Mouse (Mus musculus) cerebellum, adult 8-10 months (tissue): ENCODE data around the gene Ruvbl1.

Source experiments
- DNase-seq: peaks from one replicate; pipeline ENCODE4 v3.0.0; 2022

Ruvbl1 gene

GRCm38 (mm10) chr6:88499481-88500404, 34.5 kb downstream of the Ruvbl1 start:
- DNase-seq, result peak; percentile 77

DNA sequence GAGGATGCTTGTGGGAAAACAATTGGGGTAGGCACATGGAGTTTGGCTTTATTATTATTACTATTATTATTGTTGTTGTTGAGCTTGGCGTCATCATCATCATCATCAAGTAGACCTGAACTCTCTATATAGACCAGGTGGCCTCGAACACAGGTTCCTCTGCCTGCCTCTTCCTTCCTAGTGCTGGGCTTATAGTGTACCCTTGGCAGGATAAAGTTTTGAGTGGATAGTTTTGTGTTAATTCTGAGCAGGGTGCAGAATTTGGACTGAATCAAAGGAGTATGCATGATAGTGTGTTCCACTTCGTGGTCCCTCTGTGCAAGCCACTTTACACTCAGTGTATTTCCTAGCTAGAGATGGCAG, 35.2 kb downstream of the Ruvbl1 start:
- DNase-seq, result no peak

GRCm38 (mm10) chr6:88502030-88502970, 37.1 kb downstream of the Ruvbl1 start:
- DNase-seq, result no peak

DNA sequence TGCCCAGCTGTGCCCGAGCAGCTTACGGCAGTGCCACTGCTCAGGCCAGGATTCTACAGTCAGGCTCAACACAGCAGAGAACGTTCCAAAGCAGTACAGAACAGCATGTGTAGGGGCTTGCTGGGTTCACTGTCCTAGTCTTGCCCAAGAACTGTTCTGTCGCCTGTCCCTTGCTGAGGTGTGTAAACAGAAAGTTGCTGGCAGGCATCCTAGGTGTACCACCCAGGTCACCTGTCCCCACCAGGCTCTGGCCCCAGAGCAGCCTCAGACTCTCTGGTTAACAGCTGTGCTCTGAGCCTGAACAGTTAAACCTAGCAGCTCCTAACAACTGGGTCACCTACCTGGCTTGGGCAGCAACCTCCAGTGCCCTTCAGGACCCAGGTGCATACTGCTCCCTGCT, 37.8 kb downstream of the Ruvbl1 start:
- no peak for DNase-seq

DNA sequence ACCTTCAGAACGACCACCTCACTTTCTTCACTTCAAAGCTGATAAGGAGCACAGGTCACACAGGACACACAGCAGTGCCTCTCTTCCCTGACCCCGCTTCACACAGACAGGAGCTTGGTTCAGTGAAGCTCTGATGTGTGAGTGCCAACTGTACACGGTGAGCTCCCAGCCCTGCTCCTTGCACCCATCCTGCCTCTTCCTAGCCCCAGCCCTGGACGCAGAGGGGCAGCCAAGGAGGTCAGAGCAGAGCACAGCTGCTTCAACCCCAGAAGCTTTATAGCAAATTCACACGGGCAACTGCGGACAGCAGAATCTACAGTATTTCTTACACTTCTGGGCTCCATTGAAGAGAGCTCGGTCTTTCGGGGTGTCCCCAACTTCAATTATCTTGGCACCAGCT, 48.8 kb downstream of the Ruvbl1 start:
- DNase-seq, result no peak

- no peak for DNase-seq
These were observed 49.3 kb downstream of the Ruvbl1 start for GRCm38 (mm10) chr6:88514546-88514945.

DNA sequence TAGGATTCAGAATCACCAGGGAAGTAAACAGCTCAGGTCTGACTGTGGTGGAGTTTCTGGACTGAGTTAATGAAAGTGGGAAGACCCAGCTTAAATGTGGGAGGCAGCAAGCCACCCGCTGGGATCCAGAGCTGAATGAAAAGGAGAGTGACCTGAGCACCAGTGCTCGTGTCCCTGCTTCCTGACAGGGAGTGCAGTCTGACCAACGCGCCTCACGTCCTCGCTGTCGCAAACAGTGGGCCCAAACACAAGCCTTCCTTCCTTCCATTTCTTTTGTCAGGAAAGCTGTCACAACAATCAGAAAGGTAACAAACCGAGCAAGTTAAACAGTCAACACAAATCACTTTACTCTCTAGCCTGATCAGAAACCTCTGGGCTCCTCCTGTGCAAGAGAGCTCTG, 50.8 kb downstream of the Ruvbl1 start:
- no peak for DNase-seq

DNA sequence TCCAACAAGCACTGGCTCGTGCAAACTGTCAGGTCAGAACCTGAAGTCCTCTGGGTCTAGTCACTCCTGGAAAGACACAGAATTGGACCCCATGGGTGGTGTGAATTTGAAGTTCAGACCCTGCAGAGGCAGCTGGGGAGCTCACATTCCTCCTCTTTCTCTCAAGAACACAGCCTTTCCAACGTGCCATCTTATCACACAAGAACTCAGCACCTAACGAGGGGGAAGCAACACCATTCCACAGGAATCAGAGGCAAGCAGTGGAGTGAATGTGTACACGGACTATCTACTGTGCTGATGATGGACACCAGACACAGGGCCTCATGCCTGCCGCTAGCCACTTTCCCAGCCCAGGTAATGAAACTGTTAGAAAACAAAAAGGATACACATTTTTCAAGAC, 51.5 kb downstream of the Ruvbl1 start:
- no peak for DNase-seq

GRCm38 (mm10) chr6:88517701-88518403, 52.6 kb downstream of the Ruvbl1 start:
- no peak for DNase-seq

GRCm38 (mm10) chr6:88518404-88519263, 53.4 kb downstream of the Ruvbl1 start, which contains the start of gene Sec61a1:
TSS of gene Sec61a1 (minus strand) at chr6:88518905.
- DNase-seq, result peak; percentile 91

DNA sequence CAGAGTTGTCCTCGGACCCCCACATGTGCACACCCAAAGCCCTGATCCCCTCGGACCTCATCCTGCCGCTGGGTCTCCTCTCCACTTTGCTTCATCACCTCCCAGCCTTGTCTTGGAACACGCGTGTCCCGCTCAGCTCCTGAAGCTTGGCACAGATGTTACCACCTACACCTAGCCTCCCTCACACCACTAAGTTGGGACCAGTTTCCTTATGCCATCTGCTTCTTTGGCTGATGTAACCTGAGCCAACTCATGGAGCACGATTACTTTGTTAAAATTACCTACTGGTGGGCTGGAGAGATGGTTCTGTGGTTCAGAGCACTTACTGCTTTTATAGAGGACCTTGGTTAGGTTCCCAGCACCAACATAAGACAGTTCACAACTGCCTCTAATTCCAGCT, 56.6 kb downstream of the Ruvbl1 start:
- no peak for DNase-seq

- DNase-seq, result no peak
These were observed 57.4 kb downstream of the Ruvbl1 start for GRCm38 (mm10) chr6:88522606-88523005.

DNA sequence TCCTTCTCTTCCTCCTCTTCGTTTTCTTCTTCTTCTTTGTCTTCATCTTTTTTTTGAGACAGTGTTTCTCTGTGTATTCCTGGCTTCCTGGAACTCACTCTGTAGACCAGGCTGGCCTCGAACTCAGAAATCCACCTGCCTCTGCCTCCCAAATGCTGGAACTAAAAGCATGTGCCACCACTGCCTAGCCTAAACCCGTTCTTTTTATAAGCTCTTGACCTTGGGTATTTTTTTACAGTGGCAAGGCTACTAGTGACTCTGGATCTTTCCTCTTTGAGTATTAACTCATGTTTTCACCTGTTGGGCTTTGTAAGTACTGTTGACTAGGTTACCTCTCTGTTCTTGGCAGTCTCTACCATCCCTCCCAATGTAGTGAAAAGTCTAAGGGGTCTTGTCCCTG, 57.8 kb downstream of the Ruvbl1 start:
- no peak for DNase-seq

DNA sequence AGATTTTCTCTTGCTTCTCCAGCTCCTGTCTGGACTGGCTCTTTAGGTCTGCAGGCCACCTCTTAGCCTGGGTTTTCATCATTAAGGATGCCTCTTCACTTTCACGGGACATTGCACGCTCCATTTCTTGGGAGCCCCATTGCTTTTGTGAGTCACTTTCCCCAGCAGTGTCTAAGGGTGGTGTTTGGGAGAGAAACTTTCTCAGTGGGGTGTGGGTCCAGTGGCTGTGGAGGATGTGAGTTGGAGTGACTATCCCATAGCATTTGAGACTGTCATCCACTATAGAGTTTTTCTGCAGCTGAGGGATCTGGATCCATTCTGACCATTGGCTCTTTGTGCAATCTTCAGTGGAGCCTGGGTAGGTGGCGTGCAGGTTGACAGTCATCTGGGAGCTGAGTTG, 58.2 kb downstream of the Ruvbl1 start:
- DNase-seq, result no peak

- no peak for DNase-seq
These were observed 58.8 kb downstream of the Ruvbl1 start for GRCm38 (mm10) chr6:88524056-88524455.

DNA sequence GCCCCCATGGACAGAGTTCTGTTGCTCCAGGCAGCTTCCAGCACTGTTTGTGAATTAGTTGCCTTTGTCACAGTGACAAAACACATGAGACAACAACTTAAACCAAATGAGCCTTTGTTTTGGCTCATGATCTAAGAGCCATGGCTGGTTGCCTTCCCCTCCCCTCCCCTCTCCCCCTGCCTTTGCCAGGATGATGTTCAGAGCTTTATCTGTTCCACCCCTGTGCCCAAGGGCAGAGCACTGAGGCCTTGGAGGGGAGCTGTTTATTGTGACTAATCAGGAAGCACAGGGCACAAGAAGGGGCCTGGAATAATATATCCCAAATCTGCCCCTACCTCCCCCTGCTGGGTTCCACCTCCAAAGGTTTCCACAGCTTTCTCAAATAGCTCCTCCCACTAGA, 65.1 kb downstream of the Ruvbl1 start:
- DNase-seq, result no peak

GRCm38 (mm10) chr6:88540093-88540755, 75.0 kb downstream of the Ruvbl1 start:
- DNase-seq, result no peak

GRCm38 (mm10) chr6:88544241-88544640, 79.0 kb downstream of the Ruvbl1 start:
- no peak for DNase-seq

- DNase-seq, result no peak
These were observed 79.6 kb downstream of the Ruvbl1 start for GRCm38 (mm10) chr6:88544644-88545396.

GRCm38 (mm10) chr6:88545397-88545790, 80.2 kb downstream of the Ruvbl1 start:
- no peak for DNase-seq
